ENCODE assay signal across 8 mouse cellular contexts in genomic region chr15:103087204-103087603, GRCm38 (mm10).
A peak's percentile ranks its signal among the peaks of the same experiment; 100 is the strongest.
DNase-seq lines count a peak whose midpoint lies in the region; ATAC-seq lines count a peak whose summit lies in the region.

No protein-coding gene starts in this region.

- no peak overlapping the region for H3K4me2 ChIP-seq in liver, embryonic 12.5 days
- no peak overlapping the region for H3K4me2 ChIP-seq in heart, embryonic 14.5 days (ENCODE audit: low read length)
- H3K4me2 ChIP-seq in stomach, embryonic 16.5 days (ENCODE audit: low read depth, low read length): no peak overlapping the region

- H3K27me3 ChIP-seq in liver, embryonic 12.5 days (replicated peaks): peaks cover 95% of the 10 kb centered on the region
- peaks cover 93% of the 10 kb centered on the region for H3K27me3 ChIP-seq in heart, embryonic 14.5 days (ENCODE audit: control insufficient read depth, insufficient read depth, low read length)
- H3K27me3 ChIP-seq in stomach, embryonic 16.5 days (ENCODE audit: control insufficient read depth, insufficient read depth, low read length): peaks cover 26% of the 10 kb centered on the region

- peak; percentile 42 for DNase-seq in liver
- DNase-seq in adrenal gland, postnatal 10 days: peak; percentile 83
- peak; percentile 80 to 81 for DNase-seq in kidney, postnatal 36 days
- DNase-seq in thymus, postnatal 25 days: no peak
- DNase-seq in layer of hippocampus, adult 11-12 months (ENCODE audit: low spot score): no peak

- H3K9me3 ChIP-seq in liver, embryonic 12.5 days (replicated peaks): no peaks in the 10 kb centered on the region
- no peaks in the 10 kb centered on the region for H3K9me3 ChIP-seq in heart, embryonic 14.5 days (ENCODE audit: control insufficient read depth, low read length)
- H3K9me3 ChIP-seq in stomach, embryonic 16.5 days (replicated peaks; ENCODE audit: control insufficient read depth, low read length): no peaks in the 10 kb centered on the region

- no peak overlapping the region for H3K27ac ChIP-seq in liver, embryonic 12.5 days
- no peak overlapping the region for H3K27ac ChIP-seq in heart, embryonic 14.5 days (replicated peaks in 1 of 2; ENCODE audit: control insufficient read depth in 1 of 2, insufficient read depth in 1 of 2, low read depth in 2 of 2, low read length in 2 of 2)
- no peak overlapping the region for H3K27ac ChIP-seq in stomach, embryonic 16.5 days (ENCODE audit: low read length)

- no peak overlapping the region for H3K4me3 ChIP-seq in liver, embryonic 12.5 days
- H3K4me3 ChIP-seq in heart, embryonic 14.5 days (ENCODE audit: control insufficient read depth in 1 of 2, insufficient read depth in 1 of 2, low read depth in 1 of 2, low read length in 2 of 2): no peak overlapping the region
- no peak overlapping the region for H3K4me3 ChIP-seq in stomach, embryonic 16.5 days (replicated peaks; ENCODE audit: low read length)

- H3K4me1 ChIP-seq in liver, embryonic 12.5 days: peaks cover 34% of the 10 kb centered on the region
- peaks cover 3 to 18% of the 10 kb centered on the region in 2 experiments; a peak in 2 of 4 replicates for H3K4me1 ChIP-seq in heart, embryonic 14.5 days (ENCODE audit: control insufficient read depth in 2 of 2, insufficient read depth in 2 of 2, low read length in 2 of 2)
- H3K4me1 ChIP-seq in stomach, embryonic 16.5 days (ENCODE audit: control insufficient read depth, insufficient read depth, low read length): peaks cover 17% of the 10 kb centered on the region; the same call in 1 of the 2 replicates

- 27% methylated on average over 4 of the region's 4 CpGs for WGBS in liver, embryonic 12.5 days (ENCODE audit: insufficient replicate concordance)
- WGBS in heart, embryonic 14.5 days: 21% methylated on average over 4 of the region's 4 CpGs
- 19% methylated on average over 4 of the region's 4 CpGs for WGBS in stomach, embryonic 16.5 days

- no peak for ATAC-seq in liver, embryonic 12.5 days
- peak; percentile 43; the same call in 1 of the 2 replicates for ATAC-seq in heart, embryonic 14.5 days (ENCODE audit: insufficient number of reproducible peaks, insufficient read depth, low FRiP score, low read depth)
- peak; percentile 74 for ATAC-seq in stomach, embryonic 16.5 days (ENCODE audit: insufficient read depth, low FRiP score)

- H3K36me3 ChIP-seq in liver, embryonic 12.5 days: no peaks in the 10 kb centered on the region
- H3K36me3 ChIP-seq in heart, embryonic 14.5 days (ENCODE audit: control insufficient read depth, insufficient read depth, low read length): no peaks in the 10 kb centered on the region
- no peaks in the 10 kb centered on the region for H3K36me3 ChIP-seq in stomach, embryonic 16.5 days (ENCODE audit: control insufficient read depth, insufficient read depth, low read length)

- no peak overlapping the region for H3K9ac ChIP-seq in liver, embryonic 12.5 days
- no peak overlapping the region for H3K9ac ChIP-seq in heart, embryonic 14.5 days (ENCODE audit: low read length)
- no peak overlapping the region for H3K9ac ChIP-seq in stomach, embryonic 16.5 days (ENCODE audit: low read length)

Comparison
In these comparisons a context has a peak if more than half of its experiments do, and no peak if none do; other contexts are left out.
1. DNase-seq: peak in liver (single experiment), adrenal gland, postnatal 10 days (single experiment) and kidney, postnatal 36 days (2 of 2); none in thymus, postnatal 25 days (single experiment) and layer of hippocampus, adult 11-12 months (single experiment).